Mouse (Mus musculus): ENCODE data around the gene Arhgef3.

Gene Arhgef3

GRCm38 (mm10) chr14:27164639-27165038 is 49.9 kb downstream of the Arhgef3 start:
- no peak for DNase-seq (ENCODE audit: low read depth, low spot score)

- DNase-seq (ENCODE audit: low read depth, low spot score), result no peak
Observed at GRCm38 (mm10) chr14:27166751-27167150, 52.1 kb downstream of the Arhgef3 start.

DNA sequence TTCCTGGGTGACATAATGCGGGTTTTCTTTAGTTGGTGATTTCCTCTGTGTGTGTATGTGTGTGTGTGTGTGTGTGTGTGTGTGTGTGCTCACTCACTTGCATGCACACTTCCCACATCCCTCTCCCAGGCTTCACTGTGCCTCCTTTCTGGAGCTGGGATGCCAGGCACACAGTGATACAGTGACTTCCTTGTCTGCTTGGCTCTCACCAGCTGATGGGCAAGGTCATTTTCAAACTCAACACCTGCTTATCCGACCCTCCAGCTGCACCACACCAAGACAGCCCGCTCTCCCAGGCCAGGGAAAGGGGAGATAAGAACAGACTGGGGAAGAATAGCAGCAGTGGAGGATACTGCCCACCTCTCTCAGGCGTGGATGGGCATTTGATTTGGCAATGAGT is 52.5 kb downstream of the Arhgef3 start:
- DNase-seq (ENCODE audit: low read depth, low spot score), result no peak

- DNase-seq (ENCODE audit: low read depth, low spot score), result no peak
Observed at GRCm38 (mm10) chr14:27168387-27168786, 53.7 kb downstream of the Arhgef3 start.

GRCm38 (mm10) chr14:27169287-27169686 is 54.6 kb downstream of the Arhgef3 start:
- DNase-seq (ENCODE audit: low read depth, low spot score), result no peak

- DNase-seq (ENCODE audit: low read depth, low spot score), result no peak
Observed at GRCm38 (mm10) chr14:27170421-27170820, 55.7 kb downstream of the Arhgef3 start.

DNA sequence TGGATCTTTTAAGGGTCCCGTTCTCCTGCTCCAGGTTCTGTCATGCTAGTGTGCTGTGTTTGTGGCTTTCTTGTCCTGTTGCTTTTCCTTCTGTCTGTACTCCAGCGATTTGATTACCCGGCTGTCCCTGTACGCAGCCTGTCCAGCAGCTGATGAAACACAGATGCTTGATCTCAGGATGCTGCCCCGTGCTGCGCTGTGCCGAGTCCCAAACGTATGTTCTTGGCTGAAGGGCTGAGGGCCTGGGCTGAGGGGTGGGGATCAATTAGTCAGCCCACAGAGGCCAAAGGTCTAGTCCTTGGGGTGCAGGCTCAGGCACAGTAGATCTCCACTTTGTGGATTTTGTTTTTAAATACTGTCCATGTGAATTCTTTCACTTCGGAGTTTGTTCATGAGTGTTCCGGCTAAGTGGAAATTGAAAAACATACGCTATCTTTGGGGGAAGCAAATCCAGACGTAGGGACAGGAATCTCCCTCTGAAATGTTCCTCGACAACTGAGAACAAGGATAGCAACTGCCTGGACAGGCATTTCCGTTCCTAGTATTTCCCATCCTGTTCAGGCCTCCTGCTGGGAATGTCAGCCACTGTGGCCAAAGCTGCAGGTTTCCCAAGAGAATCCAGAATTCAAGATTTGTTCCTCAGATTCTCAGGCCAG is 56.6 kb downstream of the Arhgef3 start:
- peak; percentile 64 for DNase-seq (ENCODE audit: low read depth, low spot score)

- peak; percentile 66 for DNase-seq (ENCODE audit: low read depth, low spot score)
Observed at GRCm38 (mm10) chr14:27173178-27173803, 58.6 kb downstream of the Arhgef3 start.

GRCm38 (mm10) chr14:27174188-27174786 is 59.6 kb downstream of the Arhgef3 start:
- DNase-seq (ENCODE audit: low read depth, low spot score), result no peak

DNA sequence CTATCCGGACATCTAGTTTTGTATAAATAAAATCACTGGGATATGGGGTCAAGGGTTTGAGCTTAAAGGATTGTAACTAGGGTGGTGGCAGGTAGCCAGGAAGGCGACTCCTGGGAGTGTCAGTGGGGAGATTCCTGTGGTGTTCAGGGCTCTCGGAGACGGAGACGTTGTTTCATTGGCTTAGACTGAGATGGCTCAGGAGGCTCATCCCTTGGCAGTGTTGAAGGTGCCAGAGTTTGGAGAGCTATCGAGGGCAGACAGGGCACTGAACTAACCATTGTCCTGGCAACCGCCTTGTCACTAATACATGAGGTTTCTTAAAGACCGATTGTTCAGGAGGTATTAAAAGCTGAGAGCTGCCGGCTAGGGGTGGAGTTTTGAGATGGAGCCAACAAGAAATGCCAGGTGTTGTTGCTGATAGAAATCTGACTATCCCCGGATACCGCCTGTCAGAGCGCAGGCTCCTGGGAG is 60.2 kb downstream of the Arhgef3 start:
- no peak for DNase-seq (ENCODE audit: low read depth, low spot score)

DNA sequence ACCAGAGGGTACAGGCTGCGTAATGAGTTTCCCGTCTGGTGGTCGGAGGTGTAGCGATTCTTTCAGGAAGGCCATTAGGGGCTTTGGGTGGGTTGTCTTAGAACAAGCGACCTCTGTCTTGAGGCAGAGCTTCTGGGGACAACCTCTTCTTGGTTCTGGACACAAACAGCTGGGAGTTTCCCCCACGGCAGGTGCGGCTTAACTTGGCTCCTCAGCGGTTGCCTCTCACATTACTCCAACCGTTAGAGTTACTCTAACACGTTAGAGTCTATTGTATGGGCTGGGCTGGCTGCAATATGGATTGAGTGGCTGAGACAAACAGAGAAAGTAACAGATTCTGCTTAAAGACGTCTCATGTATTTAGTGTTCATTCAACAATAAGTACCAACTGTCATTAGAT is 60.6 kb downstream of the Arhgef3 start:
- no peak for DNase-seq (ENCODE audit: low read depth, low spot score)

DNA sequence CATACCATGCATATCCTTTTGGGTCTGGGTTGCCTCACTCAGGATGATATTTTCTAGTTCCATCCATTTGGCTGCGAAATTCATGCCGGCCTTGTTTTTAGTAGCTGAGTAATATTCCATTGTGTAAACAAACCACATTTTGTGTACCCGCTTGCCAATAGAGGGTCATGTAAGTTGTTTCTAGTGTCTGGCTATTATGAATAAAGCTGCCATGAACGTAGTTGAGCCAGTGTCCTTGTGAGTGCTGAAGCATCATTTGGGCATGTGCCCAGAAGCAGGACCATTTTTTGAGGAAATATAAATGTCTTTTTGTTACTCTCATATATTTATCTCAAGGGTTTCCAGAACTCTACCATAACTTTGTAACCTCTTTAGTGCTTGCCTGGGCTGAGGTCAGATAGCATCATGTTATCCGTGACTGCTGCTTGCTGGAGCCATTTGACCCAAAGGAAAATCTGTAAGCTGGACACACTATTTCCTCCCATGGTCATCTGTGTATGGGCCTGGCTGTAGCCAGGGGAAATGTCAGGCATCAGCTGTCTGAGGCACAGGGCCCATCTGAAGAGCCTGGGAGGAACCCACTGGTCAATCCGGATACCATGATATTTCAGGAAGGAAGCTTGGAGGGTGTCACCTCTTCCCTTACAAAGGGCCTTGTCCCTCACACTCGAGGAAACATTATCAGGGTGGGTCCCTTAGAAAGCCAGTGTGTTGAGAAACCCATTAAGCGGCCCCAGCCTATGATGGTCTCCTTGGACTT is 63.3 kb downstream of the Arhgef3 start:
- DNase-seq (ENCODE audit: low read depth, low spot score), result peak; percentile 51

- peak; percentile 91 for DNase-seq (ENCODE audit: low read depth, low spot score)
Observed at GRCm38 (mm10) chr14:27178560-27178920, 63.8 kb downstream of the Arhgef3 start.

DNA sequence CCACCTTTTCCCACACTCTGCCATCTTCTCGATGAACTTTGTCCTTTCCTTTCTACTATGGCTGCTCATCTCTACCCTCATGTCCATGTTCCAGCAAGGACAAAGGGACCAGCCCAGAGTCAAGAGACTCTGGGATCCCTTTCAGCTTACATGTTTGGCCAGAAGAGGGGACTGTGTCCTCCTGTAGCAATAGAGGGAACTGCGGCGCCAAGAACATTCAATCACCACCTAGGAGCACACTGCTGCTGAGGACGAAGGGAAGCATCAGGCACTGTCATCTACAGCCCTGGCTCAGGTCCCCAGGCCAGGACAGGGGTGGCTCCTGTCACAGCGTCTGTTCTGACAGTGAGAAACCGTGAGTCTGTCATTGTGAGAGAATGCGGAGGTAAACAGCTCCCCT is 65.1 kb downstream of the Arhgef3 start:
- DNase-seq (ENCODE audit: low read depth, low spot score), result no peak

DNA sequence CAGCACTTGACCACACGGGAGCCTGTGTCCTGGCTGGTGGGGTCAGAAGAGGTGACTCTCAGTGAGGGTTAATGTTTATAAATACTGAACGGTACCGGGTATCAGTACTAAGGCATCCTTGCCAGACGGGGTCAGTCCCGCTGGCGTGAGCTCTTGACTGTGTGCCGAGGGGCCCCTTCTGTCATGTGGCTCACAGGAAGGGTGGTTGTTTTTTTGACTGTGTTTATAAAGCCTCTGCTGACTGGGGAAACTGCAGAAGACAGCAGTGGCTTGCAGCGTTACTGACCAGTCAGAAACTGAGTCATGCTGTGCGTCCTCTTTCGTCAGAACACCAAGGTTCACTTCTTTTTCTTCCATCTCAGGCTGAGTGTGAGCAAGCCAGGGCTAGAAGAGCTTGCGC is 67.4 kb downstream of the Arhgef3 start:
- DNase-seq (ENCODE audit: low read depth, low spot score), result peak; percentile 43

DNA sequence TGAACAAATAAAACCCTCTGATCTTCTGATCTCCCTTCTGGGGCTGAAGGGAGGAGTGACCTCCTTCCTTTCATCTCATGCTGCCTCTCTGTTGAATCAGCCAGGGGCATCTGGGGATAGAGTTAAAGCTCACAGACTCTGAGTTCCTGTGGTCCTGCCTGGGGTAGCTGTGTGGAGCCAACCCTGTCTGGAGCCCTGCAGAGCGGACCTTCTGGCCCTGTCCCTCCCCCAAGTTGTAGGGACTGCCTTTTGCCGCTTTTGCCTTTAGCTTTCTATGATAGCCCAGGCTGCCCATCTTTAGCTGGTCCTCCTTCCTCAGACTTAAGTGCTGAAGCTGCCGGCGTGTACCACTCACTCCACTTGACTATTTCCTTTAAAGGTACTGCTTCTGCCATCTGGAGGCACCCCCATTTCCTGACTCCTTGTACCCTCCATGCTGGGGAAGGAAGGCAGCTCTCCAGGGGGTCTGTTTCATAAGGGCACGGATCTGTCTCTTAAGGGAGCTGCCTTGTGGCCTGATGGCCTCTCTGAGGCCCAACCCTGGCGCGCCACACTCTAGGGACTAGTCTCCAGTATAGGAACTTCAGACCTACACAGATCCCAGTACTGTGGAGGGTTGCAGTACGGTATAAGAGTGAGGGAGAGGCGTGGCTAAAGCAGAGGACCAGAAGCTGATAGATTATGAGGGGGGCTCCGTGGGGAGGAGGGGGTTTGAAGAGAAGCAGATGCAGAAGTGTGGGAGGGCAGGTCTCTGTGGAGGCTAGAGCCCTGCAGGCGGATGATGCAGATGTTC is 68.1 kb downstream of the Arhgef3 start:
- no peak for DNase-seq (ENCODE audit: low read depth, low spot score)

GRCm38 (mm10) chr14:27183501-27184230 is 69.0 kb downstream of the Arhgef3 start:
- peak; percentile 43 for DNase-seq (ENCODE audit: low read depth, low spot score)

- DNase-seq (ENCODE audit: low read depth, low spot score), result no peak
Observed at GRCm38 (mm10) chr14:27185902-27186301, 71.2 kb downstream of the Arhgef3 start.

DNA sequence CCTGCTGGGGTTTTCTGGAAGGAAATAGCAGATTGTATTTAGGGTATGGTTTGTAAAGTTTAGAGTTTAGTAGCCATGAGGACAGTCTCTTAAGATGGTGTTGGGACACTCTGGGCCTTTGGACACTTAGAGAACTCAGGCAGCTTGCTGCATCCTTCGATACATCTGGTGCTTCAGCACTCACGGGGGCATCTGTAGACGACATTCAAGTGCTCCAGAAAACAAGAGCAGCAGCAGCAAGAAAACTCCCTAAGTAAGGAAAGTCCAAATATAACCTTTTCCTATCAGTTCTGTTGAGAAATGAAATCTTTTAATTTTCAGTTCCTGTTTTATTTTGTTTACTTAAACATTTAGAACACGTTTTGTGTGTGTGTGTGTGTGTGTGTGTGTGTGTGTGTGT is 71.9 kb downstream of the Arhgef3 start:
- no peak for DNase-seq (ENCODE audit: low read depth, low spot score)

DNA sequence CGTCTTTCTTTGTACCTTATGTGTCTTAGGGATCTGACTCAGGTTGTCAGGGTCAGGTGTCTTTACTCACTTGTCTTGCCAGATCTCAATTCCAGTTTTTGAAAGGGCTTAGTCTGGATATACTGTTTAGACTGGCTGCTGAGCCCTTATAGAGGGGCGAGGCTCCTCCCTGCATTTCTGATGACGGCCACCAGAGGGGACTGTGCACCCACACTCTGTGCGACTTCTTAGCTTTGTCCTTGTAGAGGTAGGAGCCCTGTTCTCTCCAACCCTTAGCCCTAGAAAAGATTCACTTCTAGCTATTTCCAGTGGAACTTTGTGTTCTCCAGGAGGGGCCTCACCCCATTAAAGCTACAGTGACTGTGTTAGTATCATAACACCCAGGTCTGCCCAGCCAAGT is 72.3 kb downstream of the Arhgef3 start:
- DNase-seq (ENCODE audit: low read depth, low spot score), result peak; percentile 62

DNA sequence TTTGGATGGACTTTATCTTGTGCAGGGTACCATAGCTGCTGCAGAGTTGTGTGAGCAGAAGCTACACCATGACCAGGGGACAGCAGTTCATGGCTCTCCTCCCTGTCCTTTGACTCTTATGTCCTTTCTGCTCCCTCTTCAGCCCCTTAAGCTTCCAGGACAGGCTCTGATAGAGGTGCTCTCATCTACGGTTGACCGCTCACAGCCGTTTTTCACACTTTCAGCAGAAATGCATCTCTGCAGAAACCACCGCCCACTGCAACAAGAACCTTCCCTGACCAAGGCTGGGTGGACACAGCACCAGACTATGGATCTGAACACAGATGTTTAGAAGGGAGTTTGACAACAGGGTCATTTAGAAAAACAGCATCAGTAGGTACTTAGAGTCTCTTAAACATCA is 73.2 kb downstream of the Arhgef3 start:
- no peak for DNase-seq (ENCODE audit: low read depth, low spot score)
